Mouse (Mus musculus) limb, embryonic 10.5 days (tissue): ENCODE measurements around the gene Hnrnpl. TPM values are rescaled to one million over a fixed set of nuclear protein-coding genes. Genes with fewer than 3 reads are reported as not detected.

ENCODE experiments used
- DNase-seq: peaks from one replicate; pipeline ENCODE4 v3.0.0-alpha.2; 2017; ENCODE audit warnings: low spot score
- H3K27ac ChIP-seq: fragments of 300-500 bp; sonication (generic); 2 replicates; pipeline ENCODE4 v1.5.1; 2016; ENCODE audit warnings: mild to moderate bottlenecking
- H3K27me3 ChIP-seq: fragments of 300-500 bp; sonication (generic); 2 replicates; pipeline ENCODE4 v1.6.1; 2016; ENCODE audit warnings: low read depth, mild to moderate bottlenecking; ENCODE audit not compliant: poor library complexity, severe bottlenecking
- H3K36me3 ChIP-seq: fragments of 300-500 bp; sonication (generic); 2 replicates; pipeline ENCODE4 v1.6.1; 2016; ENCODE audit warnings: mild to moderate bottlenecking, moderate library complexity
- H3K4me1 ChIP-seq: fragments of 300-500 bp; sonication (generic); 2 replicates; pipeline ENCODE4 v1.6.1; 2016
- H3K4me3 ChIP-seq: fragments of 300-500 bp; sonication (generic); 2 replicates; pipeline ENCODE4 v1.5.1; 2016; ENCODE audit warnings: mild to moderate bottlenecking, moderate library complexity
- H3K9me3 ChIP-seq: fragments of 300-500 bp; sonication (generic); replicated peaks from 2 replicates; pipeline ENCODE4 v1.6.1; 2016; ENCODE audit warnings: mild to moderate bottlenecking
- WGBS: fragments of 180-500 bp; shearing (Covaris S2); methylation state at CpG from one replicate; pipeline ENCODE4 v1.1.7; 2016; 5-methylcytosine and 5-hydroxymethylcytosine counted together
- polyA plus RNA-seq: library from polyadenylated mRNA; unstranded; fragments of >200 nt; fragmentation: Nextera tagmentation; extraction: Ambion mirVana; gene quantifications from 2 replicates; pipeline ENCODE4 v1.2.1, GENCODE M21; 2016

Hnrnpl gene
- polyA plus RNA-seq, 1 experiment from 2014 or later: 336 TPM

- peaks cover 96% of the 10 kb centered on the region for H3K36me3 ChIP-seq
- no peak overlapping the region for H3K27ac ChIP-seq
- no peaks in the 10 kb centered on the region for H3K9me3 ChIP-seq
- 89% methylated on average over 18 of the region's 18 CpGs for WGBS
- H3K4me3 ChIP-seq: no peak overlapping the region
- DNase-seq: no peak
- no peaks in the 10 kb centered on the region for H3K27me3 ChIP-seq
- H3K4me1 ChIP-seq: peaks cover 32% of the 10 kb centered on the region
Measured at GRCm38 (mm10) chr7:28818436-28818835, 10.1 kb downstream of the Hnrnpl start.

- WGBS: 88% methylated on average over 4 of the region's 4 CpGs
- Histone ChIP-seq H3K4me1 (peaks cover 27% of the 10 kb centered on the region; the same call in 1 of the 2 replicates), H3K27ac (no peak overlapping the region), H3K4me3 (no peak overlapping the region), H3K9me3 (no peaks in the 10 kb centered on the region), H3K27me3 (no peaks in the 10 kb centered on the region), H3K36me3 (peaks cover 91% of the 10 kb centered on the region)
- DNase-seq: no peak
Measured at GRCm38 (mm10) chr7:28818861-28819452, 10.6 kb downstream of the Hnrnpl start.

- DNase-seq: no peak
Measured at GRCm38 (mm10) chr7:28819571-28819970, 11.2 kb downstream of the Hnrnpl start.

DNA sequence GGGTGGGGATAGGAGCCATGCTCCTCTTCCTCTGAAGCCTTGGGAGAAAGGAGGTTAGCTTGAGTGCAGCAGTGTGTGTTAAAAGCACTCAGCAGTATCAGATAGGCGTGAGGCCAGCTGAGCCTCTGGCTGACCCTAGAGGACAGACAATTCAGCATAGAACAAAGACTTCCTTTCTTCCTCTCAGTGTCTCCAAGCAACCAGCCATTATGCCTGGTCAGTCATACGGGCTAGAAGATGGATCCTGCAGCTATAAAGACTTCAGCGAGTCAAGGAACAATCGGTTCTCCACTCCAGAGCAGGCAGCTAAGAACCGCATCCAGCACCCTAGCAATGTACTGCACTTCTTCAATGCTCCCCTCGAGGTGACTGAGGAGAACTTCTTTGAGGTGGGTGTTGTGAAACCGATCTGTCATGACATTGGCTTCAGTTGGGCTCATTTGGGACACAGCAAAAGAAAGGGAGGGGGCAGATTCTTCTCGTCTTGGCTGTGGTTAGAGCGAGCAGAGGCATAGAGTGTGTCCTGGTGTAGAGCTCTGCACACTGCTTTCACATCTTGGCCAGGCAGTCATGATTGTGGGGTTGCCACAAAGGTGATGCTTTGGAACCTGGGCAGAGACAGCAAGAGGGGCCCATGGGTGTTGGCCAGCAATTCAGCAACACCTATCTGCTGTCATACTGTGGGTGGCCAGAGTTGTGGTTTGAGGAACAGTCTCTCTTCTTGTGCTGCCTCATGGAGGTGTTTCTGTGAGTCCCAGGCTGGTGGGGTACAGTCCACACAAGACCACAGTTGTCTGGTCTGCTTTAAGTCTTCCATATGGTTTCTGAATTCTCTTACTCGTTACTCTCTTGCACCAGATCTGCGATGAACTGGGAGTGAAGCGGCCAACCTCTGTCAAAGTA lies 12.3 kb downstream of the Hnrnpl start:
- DNase-seq: no peak
- Histone ChIP-seq H3K27ac (no peak overlapping the region), H3K4me3 (no peak overlapping the region), H3K27me3 (no peaks in the 10 kb centered on the region), H3K9me3 (no peaks in the 10 kb centered on the region), H3K4me1 (peaks cover 23% of the 10 kb centered on the region), H3K36me3 (peaks cover 75% of the 10 kb centered on the region)
- 88% methylated on average over 12 of the region's 12 CpGs for WGBS

More at GRCm38 (mm10) chr7:28819571-28819970, 11.2 kb downstream of the Hnrnpl start:
- Histone ChIP-seq H3K27me3 (no peaks in the 10 kb centered on the region), H3K27ac (no peak overlapping the region), H3K9me3 (no peaks in the 10 kb centered on the region), H3K4me3 (no peak overlapping the region), H3K4me1 (peaks cover 25% of the 10 kb centered on the region; the same call in 1 of the 2 replicates), H3K36me3 (peaks cover 85% of the 10 kb centered on the region)
- 96% methylated on average over 4 of the region's 4 CpGs for WGBS

- Histone ChIP-seq H3K4me3 (no peak overlapping the region), H3K36me3 (peaks cover 67% of the 10 kb centered on the region)
- WGBS: 83% methylated on average over 10 of the region's 10 CpGs
Measured at GRCm38 (mm10) chr7:28821261-28821831, 13.0 kb downstream of the Hnrnpl start.

DNA sequence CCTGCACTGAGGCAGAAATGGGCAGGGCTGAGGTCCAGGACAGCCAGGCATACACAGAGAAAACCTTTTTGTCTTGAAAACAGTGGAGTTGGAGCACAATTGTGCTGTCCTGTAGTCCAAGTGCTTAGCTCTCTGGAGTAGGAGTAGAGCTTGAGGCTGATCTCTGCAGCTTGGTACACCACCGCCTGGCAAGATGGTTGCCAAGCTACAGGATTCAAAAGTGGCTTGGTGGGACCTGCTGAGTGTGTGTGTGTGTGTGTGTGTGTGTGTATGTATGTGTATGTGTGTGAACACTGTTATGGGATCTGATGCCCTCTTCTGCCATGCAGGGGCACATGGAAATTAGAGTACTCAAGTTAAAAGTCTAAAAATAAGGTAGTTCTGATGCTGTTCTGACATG lies 14.2 kb downstream of the Hnrnpl start:
- Histone ChIP-seq H3K27me3 (no peaks in the 10 kb centered on the region), H3K27ac (no peak overlapping the region), H3K4me3 (no peak overlapping the region), H3K9me3 (no peaks in the 10 kb centered on the region), H3K36me3 (peaks cover 55% of the 10 kb centered on the region), H3K4me1 (peaks cover 15% of the 10 kb centered on the region)
- DNase-seq: no peak
- WGBS: 74% methylated on average over 1 of the region's 1 CpGs

More at GRCm38 (mm10) chr7:28821261-28821831, 13.0 kb downstream of the Hnrnpl start:
- DNase-seq: no peak
- H3K9me3 ChIP-seq: no peaks in the 10 kb centered on the region
- H3K4me1 ChIP-seq: peaks cover 22% of the 10 kb centered on the region
- H3K27me3 ChIP-seq: no peaks in the 10 kb centered on the region
- H3K27ac ChIP-seq: no peak overlapping the region

- Histone ChIP-seq H3K27me3 (no peaks in the 10 kb centered on the region), H3K9me3 (no peaks in the 10 kb centered on the region), H3K27ac (no peak overlapping the region), H3K4me3 (no peak overlapping the region), H3K4me1 (peaks cover 15% of the 10 kb centered on the region), H3K36me3 (peaks cover 48% of the 10 kb centered on the region)
- no peak for DNase-seq
- WGBS: 61% methylated on average over 10 of the region's 10 CpGs
Measured at GRCm38 (mm10) chr7:28822993-28823903, 14.9 kb downstream of the Hnrnpl start.

- peaks cover 41% of the 10 kb centered on the region for H3K36me3 ChIP-seq
- no peak for DNase-seq
- no peak overlapping the region for H3K4me3 ChIP-seq
- H3K4me1 ChIP-seq: peaks cover 15% of the 10 kb centered on the region
- no peaks in the 10 kb centered on the region for H3K9me3 ChIP-seq
- no peak overlapping the region for H3K27ac ChIP-seq
- WGBS: 63% methylated on average over 2 of the region's 2 CpGs
- H3K27me3 ChIP-seq: no peaks in the 10 kb centered on the region
Measured at GRCm38 (mm10) chr7:28823932-28824331, 15.6 kb downstream of the Hnrnpl start.

DNA sequence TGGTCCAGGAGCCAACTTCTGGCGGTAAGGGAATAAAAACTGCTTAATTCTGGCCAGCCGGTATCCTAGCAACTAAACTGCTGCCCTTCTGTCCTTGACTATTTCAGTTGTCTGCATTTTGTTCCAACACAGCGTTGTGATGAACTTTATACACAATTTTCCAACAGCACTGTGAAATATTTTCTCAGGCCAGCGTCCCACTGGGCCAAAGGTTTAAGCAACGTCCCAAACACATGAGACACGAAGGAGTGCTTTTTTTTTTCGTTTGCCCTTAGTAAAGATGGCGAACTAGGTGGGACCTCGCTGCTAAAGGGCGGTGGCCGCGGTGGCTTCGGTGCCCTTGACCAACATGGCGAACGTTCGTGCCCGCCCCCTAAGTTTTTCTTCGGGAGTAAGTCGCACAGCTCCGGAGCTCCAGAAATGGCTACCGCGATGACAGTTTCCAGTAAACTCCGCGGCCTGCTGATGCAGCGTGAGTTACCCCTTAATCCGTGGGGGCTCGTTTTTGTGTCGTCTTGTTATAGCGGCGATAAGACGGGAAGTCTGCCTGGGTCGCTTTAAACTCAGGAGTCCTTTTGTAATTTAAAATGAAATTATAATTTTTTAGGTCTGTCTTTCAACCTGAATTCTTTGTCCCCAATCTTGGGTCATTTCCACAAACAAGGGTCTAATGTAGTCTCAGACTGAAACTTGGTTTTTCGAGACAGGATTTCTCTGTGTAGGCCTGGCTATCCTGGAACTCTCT lies 16.8 kb downstream of the Hnrnpl start, which contains the start of gene Ech1:
Gene Ech1 (plus strand): TSS at position 277 of the 745 bp plus-strand sequence.
- peaks cover 12% of the 10 kb centered on the region for H3K4me1 ChIP-seq
- DNase-seq: peak; percentile 88
- H3K36me3 ChIP-seq: peaks cover 37% of the 10 kb centered on the region
- H3K27ac ChIP-seq: peak within 1 kb of the TSS; percentile 87
- H3K4me3 ChIP-seq: peak within 1 kb of the TSS; percentile 57
- WGBS: 4% methylated on average over 33 of the region's 33 CpGs
- no peaks in the 10 kb centered on the region for H3K9me3 ChIP-seq
- no peaks in the 10 kb centered on the region for H3K27me3 ChIP-seq

DNA sequence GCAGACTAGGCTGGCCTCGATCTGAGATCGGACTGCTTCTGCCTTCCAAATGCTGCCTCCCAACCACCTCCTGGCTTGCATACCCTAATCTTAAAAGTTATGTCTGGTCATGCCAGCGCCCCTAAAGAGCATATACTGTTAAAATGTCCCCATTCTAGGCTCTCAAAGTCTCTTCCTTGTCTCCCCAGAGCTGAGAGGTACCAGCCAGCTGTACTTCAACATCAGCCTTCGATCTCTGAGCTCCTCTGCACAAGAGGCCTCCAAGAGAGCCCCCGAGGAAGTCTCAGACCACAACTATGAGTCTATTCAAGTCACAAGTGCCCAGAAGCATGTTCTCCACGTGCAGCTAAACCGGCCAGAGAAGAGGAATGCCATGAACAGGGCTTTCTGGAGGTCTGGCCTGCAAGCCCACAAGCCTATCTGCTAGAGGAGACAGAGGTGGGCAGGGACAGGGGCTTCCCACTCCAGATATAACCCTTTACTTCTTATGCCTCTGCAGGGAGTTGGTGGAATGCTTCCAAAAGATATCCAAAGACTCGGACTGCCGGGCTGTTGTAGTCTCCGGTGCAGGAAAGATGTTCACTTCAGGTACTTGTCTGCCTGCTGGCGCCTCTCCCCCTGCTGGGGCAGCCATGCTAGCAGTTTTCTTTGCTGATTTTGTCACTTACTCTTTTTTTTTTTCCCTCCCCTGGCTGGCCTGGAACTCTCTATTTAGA lies 17.5 kb downstream of the Hnrnpl start:
- H3K4me3 ChIP-seq: peak overlapping the region; percentile 57
- 75% methylated on average over 11 of the region's 11 CpGs for WGBS
- DNase-seq: no peak
- H3K4me1 ChIP-seq: peaks cover 12% of the 10 kb centered on the region
- H3K27ac ChIP-seq: peak overlapping the region; percentile 87
- peaks cover 37% of the 10 kb centered on the region for H3K36me3 ChIP-seq
- no peaks in the 10 kb centered on the region for H3K27me3 ChIP-seq
- H3K9me3 ChIP-seq: no peaks in the 10 kb centered on the region

DNA sequence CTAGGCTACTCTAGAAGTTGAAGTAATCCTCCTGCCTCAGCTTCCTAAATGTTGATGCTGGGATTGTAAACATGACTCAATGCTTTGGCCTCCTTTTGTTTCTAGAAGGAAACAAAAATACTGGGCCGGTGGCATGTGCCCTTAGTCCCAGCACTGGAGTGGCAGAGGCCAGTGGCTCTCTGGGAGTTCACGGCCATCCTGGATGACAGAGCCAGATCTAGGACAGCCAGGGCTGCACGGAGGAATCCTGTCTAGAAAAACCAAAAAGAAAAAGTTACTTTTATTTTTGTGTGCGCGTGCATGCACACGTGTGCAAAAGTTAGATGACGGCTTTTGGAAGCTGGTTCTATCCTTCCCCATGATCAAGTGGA lies 18.0 kb downstream of the Hnrnpl start:
- H3K9me3 ChIP-seq: no peaks in the 10 kb centered on the region
- H3K27me3 ChIP-seq: no peaks in the 10 kb centered on the region
- H3K4me3 ChIP-seq: 0 out of 2 replicates have a peak overlapping the region, but pooled peaks have one; percentile 57
- peaks cover 37% of the 10 kb centered on the region for H3K36me3 ChIP-seq
- peaks cover 12% of the 10 kb centered on the region for H3K4me1 ChIP-seq
- 95% methylated on average over 7 of the region's 7 CpGs for WGBS
- no peak overlapping the region for H3K27ac ChIP-seq
- no peak for DNase-seq
